ENCODE assay signal across 22 mouse cellular contexts in the genomic region with DNA sequence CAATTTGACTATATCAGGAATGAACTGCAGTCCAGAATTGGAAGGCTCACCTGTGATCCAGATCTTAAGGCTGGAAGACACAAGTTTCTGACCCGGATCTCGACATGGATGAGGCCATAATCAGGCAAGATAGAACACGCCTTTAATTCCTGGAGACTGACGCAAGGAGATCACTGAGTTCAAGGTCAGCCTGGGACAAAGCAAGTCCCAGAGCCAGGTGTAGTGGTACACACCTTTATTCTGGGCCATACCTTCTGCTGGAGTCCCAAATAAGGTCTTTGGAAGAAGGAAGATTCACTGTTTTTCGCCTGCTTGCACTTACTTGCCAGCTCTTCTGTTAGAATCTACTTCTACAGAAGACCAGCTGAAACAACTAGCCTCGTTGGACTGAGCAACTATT. TPM values are rescaled to one million over a fixed set of nuclear protein-coding genes. Genes with fewer than 3 reads are reported as not detected.
A peak's percentile ranks its signal among the peaks of the same experiment; 100 is the strongest.
DNase-seq lines count a peak whose midpoint lies in the region; ATAC-seq and TF ChIP-seq lines count a peak whose summit lies in the region.
"Had no signal": no experiment of that assay in that cellular context is flagged by ENCODE, and none has a peak within 500 bp of the region (broad histone marks: within the 10 kb centered on the region; RNA-seq: fewer than 3 reads in every experiment).

No protein-coding gene starts in this region.

- peaks cover 38% of the 10 kb centered on the region for H3K4me1 ChIP-seq in kidney, adult 2 months (ENCODE audit: control insufficient read depth, insufficient read depth, low read length)
- peaks cover 9% of the 10 kb centered on the region; the same call in 1 of the 2 replicates for H3K4me1 ChIP-seq in kidney, embryonic 16.5 days (ENCODE audit: insufficient read depth, low read length)
- peaks cover 56% of the 10 kb centered on the region for H3K4me1 ChIP-seq in bone marrow macrophage, adult 2 months (ENCODE audit: control insufficient read depth, insufficient read depth, low read length)
- peaks cover 10% of the 10 kb centered on the region for H3K4me1 ChIP-seq in small intestine, adult 2 months (ENCODE audit: control insufficient read depth, insufficient read depth, insufficient read length, low read length)

- WGBS in kidney, adult 2 months: 89% methylated on average over 6 of the region's 6 CpGs
- 95% methylated on average over 6 of the region's 6 CpGs for WGBS in kidney, embryonic 16.5 days
- WGBS in small intestine, adult 2 months: 68% methylated on average over 6 of the region's 6 CpGs

- H3K4me3 ChIP-seq in kidney, adult 2 months (ENCODE audit: insufficient read depth, low read depth, low read length): no peak overlapping the region
- no peak overlapping the region for H3K4me3 ChIP-seq in kidney, embryonic 16.5 days (ENCODE audit: low read length)
- H3K4me3 ChIP-seq in bone marrow macrophage, adult 2 months (ENCODE audit: insufficient read depth, low read length): no peak overlapping the region
- no peak overlapping the region for H3K4me3 ChIP-seq in small intestine, adult 2 months (ENCODE audit: low read depth, low read length)
- H3K4me3 ChIP-seq: embryonic facial prominence, embryonic 10.5 days; embryonic facial prominence, embryonic 12.5 days; forebrain, embryonic 13.5 days; forebrain, embryonic 15.5 days had no signal

- H3K27me3 ChIP-seq in kidney, adult 2 months (replicated peaks; ENCODE audit: control insufficient read depth, insufficient read depth, low read length): no peaks in the 10 kb centered on the region
- no peaks in the 10 kb centered on the region for H3K27me3 ChIP-seq in kidney, embryonic 16.5 days (ENCODE audit: insufficient read depth, low read length)
- no peaks in the 10 kb centered on the region for H3K27me3 ChIP-seq in small intestine, adult 2 months (ENCODE audit: control insufficient read depth, insufficient read depth, low read length)
- H3K27me3 ChIP-seq: embryonic facial prominence, embryonic 12.5 days; forebrain, embryonic 13.5 days; forebrain, embryonic 15.5 days; Patski had no signal

- no peak for TF ChIP-seq CTCF in kidney, adult 2 months (conservative IDR thresholded peaks at IDR 0.05; ENCODE audit: insufficient read depth, insufficient read length, low read depth, low read length)
- TF ChIP-seq CTCF in bone marrow macrophage, adult 2 months (IDR thresholded peaks at IDR 0.05; ENCODE audit: low read depth, low read length): no peak
- TF ChIP-seq CTCF in small intestine, adult 2 months (IDR thresholded peaks at IDR 0.05; ENCODE audit: extremely low read depth, insufficient read length, insufficient replicate concordance, low read depth, low read length): no peak

- no peak overlapping the region for H3K4me2 ChIP-seq in kidney, embryonic 16.5 days (replicated peaks; ENCODE audit: low read depth, low read length)
- H3K4me2 ChIP-seq: embryonic facial prominence, embryonic 12.5 days; forebrain, embryonic 13.5 days; forebrain, embryonic 15.5 days had no signal

- H3K27ac ChIP-seq in kidney, adult 2 months (ENCODE audit: insufficient read depth, low read depth, low read length): peak overlapping the region; percentile 74
- H3K27ac ChIP-seq in kidney, embryonic 16.5 days (ENCODE audit: low read length): no peak overlapping the region
- peak overlapping the region; percentile 20; the same call in 1 of the 2 replicates for H3K27ac ChIP-seq in bone marrow macrophage, adult 2 months (ENCODE audit: insufficient read depth, low read depth, low read length)
- H3K27ac ChIP-seq in small intestine, adult 2 months (ENCODE audit: insufficient read depth, low read depth, low read length): peak overlapping the region; percentile 56
- H3K27ac ChIP-seq: embryonic facial prominence, embryonic 10.5 days; embryonic facial prominence, embryonic 12.5 days; forebrain, embryonic 13.5 days; forebrain, embryonic 15.5 days had no signal

- H3K9me3 ChIP-seq in kidney, embryonic 16.5 days (ENCODE audit: low read length): no peaks in the 10 kb centered on the region
- H3K9me3 ChIP-seq: embryonic facial prominence, embryonic 10.5 days; embryonic facial prominence, embryonic 12.5 days; forebrain, embryonic 13.5 days; forebrain, embryonic 15.5 days; G1E had no signal

- no peak overlapping the region for H3K9ac ChIP-seq in kidney, embryonic 16.5 days (replicated peaks; ENCODE audit: low read length)
- H3K9ac ChIP-seq: embryonic facial prominence, embryonic 12.5 days; forebrain, embryonic 13.5 days; forebrain, embryonic 15.5 days; forebrain, postnatal 0 days had no signal

- no peak for DNase-seq in kidney, adult 2 months
- DNase-seq in R1 (ENCODE audit: low read depth, low spot score): peak; percentile 77
- no peak for DNase-seq in adrenal gland, postnatal 14 days
- no peak for DNase-seq in layer of hippocampus, postnatal 10 days (ENCODE audit: low spot score in 2 of 2)
- no peak for DNase-seq in left cerebral cortex, adult 11 months (ENCODE audit: low spot score)
- DNase-seq: adrenal gland, adult 8-10 months; adrenal gland, postnatal 25 days; cerebellum, adult 11-12 months; cerebellum, adult 9-10 months; cerebellum, postnatal 10 days; cerebellum, postnatal 25 days; forebrain, postnatal 0 days had no signal

- no peak for ATAC-seq in kidney, embryonic 16.5 days (ENCODE audit: low FRiP score, low TSS enrichment)
- ATAC-seq: activated CD4-positive, CD25-positive, alpha-beta regulatory T cell, adult 4 months; forebrain, embryonic 13.5 days; forebrain, embryonic 15.5 days; forebrain, postnatal 0 days; Patski had no signal

- no peaks in the 10 kb centered on the region; the same call in 1 of the 2 replicates for H3K36me3 ChIP-seq in kidney, adult 2 months (ENCODE audit: control insufficient read depth, insufficient read depth, low read length)
- H3K36me3 ChIP-seq in kidney, embryonic 16.5 days (ENCODE audit: insufficient read depth, low read length): peaks cover 10% of the 10 kb centered on the region
- no peaks in the 10 kb centered on the region for H3K36me3 ChIP-seq in small intestine, adult 2 months (ENCODE audit: control insufficient read depth, insufficient read depth, low read length)
- H3K36me3 ChIP-seq: embryonic facial prominence, embryonic 12.5 days had no signal

- TF ChIP-seq POLR2A in kidney, adult 2 months (IDR thresholded peaks at IDR 0.05; ENCODE audit: low read depth, low read length): no peak
- no peak for TF ChIP-seq POLR2A in bone marrow macrophage, adult 2 months (IDR thresholded peaks at IDR 0.05; ENCODE audit: borderline replicate concordance, low read depth, low read length)
- no peak for TF ChIP-seq POLR2A in small intestine, adult 2 months (IDR thresholded peaks at IDR 0.05; ENCODE audit: low read depth, low read length)

RNA-seq across cellular contexts. Expression of a gene that starts 26.3 kb away (rescaled TPM):
- 211 and 242 TPM in 2 replicates for polyA plus RNA-seq in kidney, adult 2 months (2012; rRNA removed)
- 23.5 and 27.6 TPM in 2 replicates for polyA plus RNA-seq in kidney, embryonic 16.5 days (2015; fragmentation: Nextera tagmentation; extraction: Ambion mirVana)
- 20.0 and 23.9 TPM in 2 replicates for polyA plus RNA-seq in bone marrow macrophage, adult 2 months (2012; ENCODE audit: insufficient read depth, insufficient read length, missing spikeins)
- 35.8 and 77.4 TPM in 2 replicates for polyA plus RNA-seq in small intestine, adult 2 months (2012; rRNA removed)
- 74.7 and 96.2 TPM in 2 replicates for total RNA-seq in adrenal gland, postnatal 14 days (2021)
- total RNA-seq in layer of hippocampus, postnatal 10 days (2021): 100 to 1,000 TPM; 207 to 238 TPM

RNA-seq across cellular contexts. Expression of a gene that starts 26.5 kb away (rescaled TPM):
- 0.90 and 1.0 TPM in 2 replicates for polyA plus RNA-seq in kidney, adult 2 months (2012; rRNA removed)
- polyA plus RNA-seq in kidney, embryonic 16.5 days (2015; fragmentation: Nextera tagmentation; extraction: Ambion mirVana): 1.4 and 1.6 TPM in 2 replicates
- 0.27 TPM in 1 of 2 replicates, not detected in the other for polyA plus RNA-seq in bone marrow macrophage, adult 2 months (2012; ENCODE audit: insufficient read depth, insufficient read length, missing spikeins)
- polyA plus RNA-seq in small intestine, adult 2 months (2012; rRNA removed): 0.14 TPM in 1 of 2 replicates, not detected in the other
- 1.1 and 1.5 TPM in 2 replicates for total RNA-seq in adrenal gland, postnatal 14 days (2021)
- total RNA-seq in layer of hippocampus, postnatal 10 days (2021): 10 to 100 TPM; 11.9 to 12.0 TPM
- polyA plus RNA-seq: G1E had no signal
